Mouse (Mus musculus): ENCODE results near the gene Il1rapl1. TPM values are rescaled to one million over a fixed set of nuclear protein-coding genes. Genes with fewer than 3 reads are reported as not detected.

Gene Il1rapl1
- polyA plus RNA-seq, 1 experiment from 2014 or later: 1.4 TPM

GRCm38 (mm10) chrX:88093936-88094569 is 21.4 kb downstream of the Il1rapl1 start:
- Histone ChIP-seq H3K9ac (ENCODE audit: low read length) (no peak overlapping the region), H3K36me3 (ENCODE audit: control insufficient read depth, insufficient read depth, low read length) (no peaks in the 10 kb centered on the region), H3K9me3 (replicated peaks; ENCODE audit: control insufficient read depth, low read length) (no peaks in the 10 kb centered on the region), H3K4me1 (ENCODE audit: control insufficient read depth, insufficient read depth, low read length) (no peaks in the 10 kb centered on the region), H3K4me3 (replicated peaks; ENCODE audit: low read length) (no peak overlapping the region), H3K4me2 (ENCODE audit: low read depth, low read length) (no peak overlapping the region), H3K27me3 (ENCODE audit: control insufficient read depth, insufficient read depth, low read length) (no peaks in the 10 kb centered on the region), H3K27ac (ENCODE audit: low read length) (no peak overlapping the region)
- no peak for ATAC-seq (ENCODE audit: insufficient read depth, low FRiP score)

GRCm38 (mm10) chrX:88089873-88090272 is 25.6 kb downstream of the Il1rapl1 start:
- H3K4me1 ChIP-seq (ENCODE audit: control insufficient read depth, insufficient read depth, low read length): no peaks in the 10 kb centered on the region
- ATAC-seq (ENCODE audit: insufficient read depth, low FRiP score): no peak
- H3K9me3 ChIP-seq (replicated peaks; ENCODE audit: control insufficient read depth, low read length): no peaks in the 10 kb centered on the region
- no peak overlapping the region for H3K27ac ChIP-seq (ENCODE audit: low read length)
- no peak overlapping the region for H3K9ac ChIP-seq (ENCODE audit: low read length)
- 67% methylated on average over 2 of the region's 2 CpGs for WGBS
- no peak overlapping the region for H3K4me2 ChIP-seq (ENCODE audit: low read depth, low read length)
- no peak overlapping the region for H3K4me3 ChIP-seq (replicated peaks; ENCODE audit: low read length)
- H3K27me3 ChIP-seq (ENCODE audit: control insufficient read depth, insufficient read depth, low read length): no peaks in the 10 kb centered on the region
- H3K36me3 ChIP-seq (ENCODE audit: control insufficient read depth, insufficient read depth, low read length): no peaks in the 10 kb centered on the region

DNA sequence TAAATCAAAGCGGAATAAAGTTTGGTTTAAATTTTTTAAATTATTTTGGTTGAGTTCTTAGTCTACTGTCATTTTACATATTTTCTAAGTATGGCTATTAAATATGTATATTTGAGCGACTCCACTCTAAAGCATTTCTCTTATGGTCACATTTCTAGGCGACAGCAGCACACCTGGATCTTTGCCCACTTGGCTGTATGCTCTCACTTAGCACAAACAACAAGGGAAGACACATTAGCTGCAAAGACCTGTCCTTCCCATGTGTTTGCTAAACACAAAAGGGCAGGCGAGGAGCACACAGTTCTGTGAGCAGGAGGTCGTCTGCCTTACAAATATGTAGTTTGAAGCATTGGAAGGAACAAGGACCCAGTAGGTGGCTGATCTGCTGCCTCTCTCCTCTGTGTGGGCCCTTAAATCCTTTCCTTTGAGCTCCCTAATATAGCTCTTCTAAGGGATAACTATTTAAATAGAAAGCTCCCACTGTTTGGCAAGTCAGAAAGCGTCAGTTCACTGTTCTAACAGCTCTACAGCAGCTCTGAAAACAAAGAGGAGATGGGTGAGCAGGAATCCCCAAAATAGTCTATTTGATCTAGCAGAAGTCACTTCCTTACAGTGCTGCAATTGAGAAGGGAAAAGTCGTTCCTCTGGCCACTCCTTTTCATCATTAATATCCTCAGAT is 42.6 kb downstream of the Il1rapl1 start:
- no peaks in the 10 kb centered on the region for H3K4me1 ChIP-seq (ENCODE audit: control insufficient read depth, insufficient read depth, low read length)
- no peak for ATAC-seq (ENCODE audit: insufficient read depth, low FRiP score)

GRCm38 (mm10) chrX:88070368-88070767 is 45.1 kb downstream of the Il1rapl1 start:
- Histone ChIP-seq H3K4me1 (ENCODE audit: control insufficient read depth, insufficient read depth, low read length) (no peaks in the 10 kb centered on the region), H3K36me3 (ENCODE audit: control insufficient read depth, insufficient read depth, low read length) (no peaks in the 10 kb centered on the region), H3K27me3 (ENCODE audit: control insufficient read depth, insufficient read depth, low read length) (no peaks in the 10 kb centered on the region), H3K4me2 (ENCODE audit: low read depth, low read length) (no peak overlapping the region), H3K4me3 (replicated peaks; ENCODE audit: low read length) (no peak overlapping the region), H3K9me3 (replicated peaks; ENCODE audit: control insufficient read depth, low read length) (no peaks in the 10 kb centered on the region), H3K27ac (ENCODE audit: low read length) (no peak overlapping the region), H3K9ac (ENCODE audit: low read length) (no peak overlapping the region)
- 66% methylated on average over 3 of the region's 3 CpGs for WGBS
- ATAC-seq (ENCODE audit: insufficient read depth, low FRiP score): no peak

More for the DNA sequence above, 42.6 kb downstream of the Il1rapl1 start:
- no peak overlapping the region for H3K9ac ChIP-seq (ENCODE audit: low read length)
- H3K4me3 ChIP-seq (replicated peaks; ENCODE audit: low read length): no peak overlapping the region
- no peak overlapping the region for H3K27ac ChIP-seq (ENCODE audit: low read length)
- no peaks in the 10 kb centered on the region for H3K36me3 ChIP-seq (ENCODE audit: control insufficient read depth, insufficient read depth, low read length)
- H3K27me3 ChIP-seq (ENCODE audit: control insufficient read depth, insufficient read depth, low read length): no peaks in the 10 kb centered on the region
- WGBS: 41% methylated on average over 7 of the region's 7 CpGs
- no peak overlapping the region for H3K4me2 ChIP-seq (ENCODE audit: low read depth, low read length)
- no peaks in the 10 kb centered on the region for H3K9me3 ChIP-seq (replicated peaks; ENCODE audit: control insufficient read depth, low read length)

- Histone ChIP-seq H3K27ac (ENCODE audit: low read length) (no peak overlapping the region), H3K4me3 (replicated peaks; ENCODE audit: low read length) (no peak overlapping the region), H3K27me3 (ENCODE audit: control insufficient read depth, insufficient read depth, low read length) (no peaks in the 10 kb centered on the region), H3K9ac (ENCODE audit: low read length) (no peak overlapping the region), H3K4me2 (ENCODE audit: low read depth, low read length) (no peak overlapping the region), H3K9me3 (replicated peaks; ENCODE audit: control insufficient read depth, low read length) (no peaks in the 10 kb centered on the region), H3K4me1 (ENCODE audit: control insufficient read depth, insufficient read depth, low read length) (no peaks in the 10 kb centered on the region), H3K36me3 (ENCODE audit: control insufficient read depth, insufficient read depth, low read length) (no peaks in the 10 kb centered on the region)
- ATAC-seq (ENCODE audit: insufficient read depth, low FRiP score): no peak
- WGBS: 96% methylated on average over 1 of the region's 1 CpGs
Measured at GRCm38 (mm10) chrX:88043556-88043955, 71.9 kb downstream of the Il1rapl1 start.

DNA sequence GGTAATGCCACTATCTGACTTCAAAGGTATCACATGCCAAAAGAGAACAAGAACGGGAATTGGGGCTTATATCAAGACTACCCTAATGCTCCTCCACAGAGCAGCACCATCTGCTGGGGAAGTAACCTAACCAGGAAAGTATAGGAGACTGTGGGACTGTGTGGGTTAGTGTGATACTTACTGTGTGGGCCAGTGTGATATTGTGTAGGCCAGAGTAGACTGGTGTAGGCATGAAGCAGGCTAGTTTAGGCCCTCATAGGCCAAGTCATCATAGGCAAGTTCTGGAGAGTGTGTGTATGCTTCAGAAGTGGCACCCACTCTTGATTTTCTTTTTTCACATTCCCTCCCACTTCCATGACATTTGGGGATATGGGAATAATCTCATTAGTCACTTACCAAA is 76.5 kb downstream of the Il1rapl1 start:
- no peak overlapping the region for H3K4me2 ChIP-seq (ENCODE audit: low read depth, low read length)
- no peak for ATAC-seq (ENCODE audit: insufficient read depth, low FRiP score)
- WGBS: 48% methylated on average over 1 of the region's 1 CpGs
- no peak overlapping the region for H3K4me3 ChIP-seq (replicated peaks; ENCODE audit: low read length)
- no peaks in the 10 kb centered on the region for H3K27me3 ChIP-seq (ENCODE audit: control insufficient read depth, insufficient read depth, low read length)
- no peak overlapping the region for H3K27ac ChIP-seq (ENCODE audit: low read length)
- H3K9ac ChIP-seq (ENCODE audit: low read length): no peak overlapping the region
- no peaks in the 10 kb centered on the region for H3K9me3 ChIP-seq (replicated peaks; ENCODE audit: control insufficient read depth, low read length)
- H3K4me1 ChIP-seq (ENCODE audit: control insufficient read depth, insufficient read depth, low read length): no peaks in the 10 kb centered on the region
- H3K36me3 ChIP-seq (ENCODE audit: control insufficient read depth, insufficient read depth, low read length): no peaks in the 10 kb centered on the region

DNA sequence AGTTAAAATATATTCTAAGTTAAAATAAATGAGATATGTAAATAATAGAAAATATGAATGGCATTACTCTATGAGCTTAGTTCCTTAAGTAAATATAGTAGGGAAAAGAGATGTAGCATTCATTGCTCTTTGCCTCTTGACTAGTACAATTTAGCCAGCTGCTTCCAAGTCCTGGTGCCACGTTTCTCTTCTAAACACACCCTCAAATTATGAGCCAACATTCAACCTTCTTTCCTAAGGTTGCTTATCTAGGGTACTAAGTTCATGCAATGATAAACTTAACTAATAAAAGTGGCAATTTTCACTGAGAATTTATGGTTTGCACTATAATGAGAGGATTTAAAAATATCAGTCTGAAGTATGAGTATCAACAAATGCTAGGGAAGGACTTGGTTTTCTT is 218.3 kb downstream of the Il1rapl1 start:
- Histone ChIP-seq H3K4me3 (replicated peaks; ENCODE audit: low read length) (no peak overlapping the region), H3K9ac (ENCODE audit: low read length) (no peak overlapping the region), H3K36me3 (ENCODE audit: control insufficient read depth, insufficient read depth, low read length) (no peaks in the 10 kb centered on the region), H3K9me3 (replicated peaks; ENCODE audit: control insufficient read depth, low read length) (no peaks in the 10 kb centered on the region), H3K4me2 (ENCODE audit: low read depth, low read length) (no peak overlapping the region), H3K4me1 (ENCODE audit: control insufficient read depth, insufficient read depth, low read length) (no peaks in the 10 kb centered on the region), H3K27ac (ENCODE audit: low read length) (no peak overlapping the region), H3K27me3 (ENCODE audit: control insufficient read depth, insufficient read depth, low read length) (no peaks in the 10 kb centered on the region)
- WGBS: 52% methylated on average over 1 of the region's 1 CpGs
- ATAC-seq (ENCODE audit: insufficient read depth, low FRiP score): no peak

GRCm38 (mm10) chrX:87891916-87892315 is 223.5 kb downstream of the Il1rapl1 start:
- Histone ChIP-seq H3K9me3 (replicated peaks; ENCODE audit: control insufficient read depth, low read length) (no peaks in the 10 kb centered on the region), H3K27ac (ENCODE audit: low read length) (no peak overlapping the region), H3K36me3 (ENCODE audit: control insufficient read depth, insufficient read depth, low read length) (no peaks in the 10 kb centered on the region), H3K4me1 (ENCODE audit: control insufficient read depth, insufficient read depth, low read length) (no peaks in the 10 kb centered on the region), H3K9ac (ENCODE audit: low read length) (no peak overlapping the region), H3K27me3 (ENCODE audit: control insufficient read depth, insufficient read depth, low read length) (no peaks in the 10 kb centered on the region), H3K4me3 (replicated peaks; ENCODE audit: low read length) (no peak overlapping the region), H3K4me2 (ENCODE audit: low read depth, low read length) (no peak overlapping the region)
- no peak for ATAC-seq (ENCODE audit: insufficient read depth, low FRiP score)

DNA sequence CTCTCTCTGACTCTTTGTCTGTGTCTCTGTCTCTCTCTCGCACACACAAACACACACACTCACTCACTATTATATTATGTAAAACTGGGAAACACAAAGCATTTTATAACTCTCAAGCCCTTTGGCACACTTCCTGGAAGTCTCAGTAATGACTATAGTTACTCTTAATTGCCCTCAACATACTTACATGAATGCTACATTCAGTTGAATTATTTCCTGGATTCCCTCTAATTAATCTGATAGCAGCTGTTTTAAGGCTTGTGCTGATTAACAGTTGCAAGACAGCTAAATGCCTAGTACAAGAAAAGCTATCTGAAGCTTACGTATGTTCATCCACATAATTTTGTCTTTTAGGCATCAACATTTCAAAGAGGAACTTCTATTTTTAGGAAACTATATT is 261.3 kb downstream of the Il1rapl1 start:
- Histone ChIP-seq H3K4me2 (ENCODE audit: low read depth, low read length) (no peak overlapping the region), H3K36me3 (ENCODE audit: control insufficient read depth, insufficient read depth, low read length) (no peaks in the 10 kb centered on the region), H3K4me3 (replicated peaks; ENCODE audit: low read length) (no peak overlapping the region), H3K27ac (ENCODE audit: low read length) (no peak overlapping the region), H3K9me3 (replicated peaks; ENCODE audit: control insufficient read depth, low read length) (no peaks in the 10 kb centered on the region), H3K9ac (ENCODE audit: low read length) (no peak overlapping the region), H3K27me3 (ENCODE audit: control insufficient read depth, insufficient read depth, low read length) (no peaks in the 10 kb centered on the region), H3K4me1 (ENCODE audit: control insufficient read depth, insufficient read depth, low read length) (no peaks in the 10 kb centered on the region)
- ATAC-seq (ENCODE audit: insufficient read depth, low FRiP score): no peak
- 80% methylated on average over 2 of the region's 2 CpGs for WGBS
